8 mouse cellular contexts compared by ENCODE assay signal in the genomic region with DNA sequence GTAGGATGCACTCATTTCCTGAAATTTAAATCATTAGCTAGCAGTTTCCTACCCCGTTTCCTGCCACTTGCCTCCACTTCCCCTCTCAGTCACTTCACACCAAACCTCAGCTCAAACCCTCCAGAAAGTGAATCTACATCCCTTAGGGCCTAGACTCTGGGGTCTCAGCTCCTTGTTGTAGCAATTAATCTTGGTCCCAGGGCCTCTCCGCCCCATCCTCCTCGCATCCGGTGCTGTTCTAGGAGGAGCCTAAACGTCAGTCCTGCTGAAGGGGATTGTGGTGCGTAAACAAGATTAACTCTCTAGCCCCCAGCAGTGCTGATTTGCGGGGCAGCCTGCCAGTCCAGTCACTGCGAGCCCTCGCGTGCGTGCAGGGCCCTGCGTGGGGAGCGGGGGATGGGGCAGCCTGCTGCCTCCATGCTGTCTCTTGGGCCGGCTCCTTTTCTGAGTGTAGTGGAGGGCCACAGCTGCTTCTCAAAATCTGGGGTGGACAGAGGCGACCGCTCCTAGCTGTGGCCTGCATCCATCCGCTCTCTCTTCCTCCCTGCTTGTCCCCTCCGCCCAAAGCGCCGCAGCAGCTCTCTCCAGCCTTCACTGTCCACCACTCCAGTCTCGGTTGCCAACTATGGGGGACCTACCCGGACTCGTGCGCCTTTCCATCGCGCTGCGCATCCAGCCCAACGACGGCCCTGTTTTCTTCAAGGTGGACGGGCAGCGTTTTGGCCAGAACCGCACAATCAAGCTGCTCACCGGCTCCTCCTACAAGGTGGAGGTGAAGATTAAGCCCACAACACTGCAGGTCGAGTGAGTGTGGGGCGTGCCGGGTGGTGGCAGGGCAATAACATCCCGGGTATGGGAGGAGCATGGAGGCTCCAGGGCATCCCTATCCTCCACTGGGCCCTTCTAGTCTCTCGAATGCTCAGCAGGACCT. TPM values are rescaled to one million over a fixed set of nuclear protein-coding genes. Genes with fewer than 3 reads are reported as not detected.
DNase-seq lines count a peak whose midpoint lies in the region; ATAC-seq and TF ChIP-seq lines count a peak whose summit lies in the region.

A gene (plus strand): TSS at position 42 of the 931 bp plus-strand sequence.
A gene (minus strand): TSS at position 837 of the 931 bp plus-strand sequence.

- H3K27ac ChIP-seq in ES-Bruce4 (ENCODE audit: insufficient read depth, low read length), result no peak within 1 kb of the TSS
- peak within 1 kb of the TSS; percentile 89 for H3K27ac ChIP-seq in cerebellum, adult 2 months (ENCODE audit: insufficient read depth, low read length)
- peak within 1 kb of the TSS; percentile 98 for H3K27ac ChIP-seq in layer of hippocampus, adult 2 months
- H3K27ac ChIP-seq in liver, postnatal 0 days (ENCODE audit: low read depth), result peak within 1 kb of the TSS; percentile 41
- peak within 1 kb of the TSS; percentile 72; the same call in 1 of the 2 replicates for H3K27ac ChIP-seq in neural tube, embryonic 12.5 days
- H3K27ac ChIP-seq in stomach, embryonic 16.5 days (ENCODE audit: low read length), result peak within 1 kb of the TSS; percentile 64

- H3K36me3 ChIP-seq in ES-Bruce4 (ENCODE audit: control insufficient read depth, insufficient read depth, low read length, poor library complexity, severe bottlenecking), result no peaks in the 10 kb centered on the region
- H3K36me3 ChIP-seq in liver, postnatal 0 days (replicated peaks; ENCODE audit: insufficient read depth, low read length), result no peaks in the 10 kb centered on the region
- peaks cover 3% of the 10 kb centered on the region; the same call in 1 of the 2 replicates for H3K36me3 ChIP-seq in neural tube, embryonic 12.5 days
- H3K36me3 ChIP-seq in stomach, embryonic 16.5 days (ENCODE audit: control insufficient read depth, insufficient read depth, low read length), result no peaks in the 10 kb centered on the region

- TF ChIP-seq CTCF in ES-Bruce4 (IDR thresholded peaks at IDR 0.05; ENCODE audit: low read depth, low read length), result no peak
- no peak for TF ChIP-seq CTCF in cerebellum, adult 2 months (IDR thresholded peaks at IDR 0.05; ENCODE audit: borderline replicate concordance, insufficient read depth, low read depth, low read length)
- no peak for TF ChIP-seq CTCF in layer of hippocampus, adult 2 months (conservative IDR thresholded peaks at IDR 0.05)
- no peak for TF ChIP-seq CTCF in liver, postnatal 0 days (IDR thresholded peaks at IDR 0.05; ENCODE audit: low read depth)

- peak within 1 kb of the TSS; percentile 21; the same call in 1 of the 2 replicates for H3K9ac ChIP-seq in ES-Bruce4 (ENCODE audit: low read depth, poor library complexity, severe bottlenecking)
- peak within 1 kb of the TSS; percentile 58 for H3K9ac ChIP-seq in liver, postnatal 0 days (replicated peaks)
- peak within 1 kb of the TSS; percentile 83 for H3K9ac ChIP-seq in neural tube, embryonic 12.5 days
- H3K9ac ChIP-seq in stomach, embryonic 16.5 days (ENCODE audit: low read length), result peak within 1 kb of the TSS; percentile 76

- no peaks in the 10 kb centered on the region for H3K9me3 ChIP-seq in ES-Bruce4 (replicated peaks; ENCODE audit: control insufficient read depth, insufficient read depth, low read length, poor library complexity, severe bottlenecking)
- no peaks in the 10 kb centered on the region for H3K9me3 ChIP-seq in liver, postnatal 0 days (ENCODE audit: low read length)
- no peaks in the 10 kb centered on the region for H3K9me3 ChIP-seq in neural tube, embryonic 12.5 days
- H3K9me3 ChIP-seq in stomach, embryonic 16.5 days (replicated peaks; ENCODE audit: control insufficient read depth, low read length), result no peaks in the 10 kb centered on the region

- H3K4me1 ChIP-seq in ES-Bruce4 (ENCODE audit: control insufficient read depth, insufficient read depth, low read length), result no peaks in the 10 kb centered on the region
- H3K4me1 ChIP-seq in cerebellum, adult 2 months (ENCODE audit: control insufficient read depth, insufficient read depth, low read length), result peaks cover 5% of the 10 kb centered on the region; the same call in 1 of the 2 replicates
- H3K4me1 ChIP-seq in liver, postnatal 0 days (ENCODE audit: insufficient read depth), result no peaks in the 10 kb centered on the region
- peaks cover 11% of the 10 kb centered on the region for H3K4me1 ChIP-seq in neural tube, embryonic 12.5 days
- H3K4me1 ChIP-seq in stomach, embryonic 16.5 days (ENCODE audit: control insufficient read depth, insufficient read depth, low read length), result no peaks in the 10 kb centered on the region; the same call in 1 of the 2 replicates

- no peak for TF ChIP-seq POLR2A in ES-Bruce4 (IDR thresholded peaks at IDR 0.05; ENCODE audit: insufficient read depth, low read length)
- peak; percentile 59; the same call in 1 of the 2 replicates for TF ChIP-seq POLR2A in cerebellum, adult 2 months (IDR thresholded peaks at IDR 0.05; ENCODE audit: borderline replicate concordance, insufficient read depth, low read length)

- peak within 1 kb of the TSS; percentile 48 for H3K4me3 ChIP-seq in ES-Bruce4 (ENCODE audit: low read depth, low read length)
- peak within 1 kb of the TSS; percentile 85 for H3K4me3 ChIP-seq in cerebellum, adult 2 months (replicated peaks; ENCODE audit: insufficient read depth, low read depth, low read length)
- H3K4me3 ChIP-seq in layer of hippocampus, adult 2 months, result peak within 1 kb of the TSS; percentile 90
- H3K4me3 ChIP-seq in liver, postnatal 0 days (ENCODE audit: low read depth, low read length), result peak within 1 kb of the TSS; percentile 37
- peak within 1 kb of the TSS; percentile 57 for H3K4me3 ChIP-seq in neural tube, embryonic 12.5 days
- H3K4me3 ChIP-seq in stomach, embryonic 16.5 days (replicated peaks; ENCODE audit: low read length), result peak within 1 kb of the TSS; percentile 62

- no peak for TF ChIP-seq EP300 in ES-Bruce4 (IDR thresholded peaks at IDR 0.05; ENCODE audit: insufficient read depth, low read depth, low read length)
- TF ChIP-seq EP300 in liver, postnatal 0 days (IDR thresholded peaks at IDR 0.05; ENCODE audit: low read depth), result no peak

- peak; percentile 91 to 92 for DNase-seq in cerebellum, adult 2 months
- DNase-seq in heart, postnatal 4 days, result peak; percentile 72
- peak; percentile 87 to 90 for DNase-seq in layer of hippocampus, adult 2 months (ENCODE audit: low spot score in 2 of 2)
- DNase-seq in liver, postnatal 0 days, result peak; percentile 30

- peak within 1 kb of the TSS; percentile 65 for H3K4me2 ChIP-seq in liver, postnatal 0 days (ENCODE audit: low read depth, low read length)
- H3K4me2 ChIP-seq in neural tube, embryonic 12.5 days (replicated peaks), result peak within 1 kb of the TSS; percentile 83
- peak within 1 kb of the TSS; percentile 63 for H3K4me2 ChIP-seq in stomach, embryonic 16.5 days (ENCODE audit: low read depth, low read length)

- peak; percentile 84 for ATAC-seq in frontal cortex, adult (ENCODE audit: low TSS enrichment)
- ATAC-seq in liver, postnatal 0 days, result peak; percentile 53
- ATAC-seq in neural tube, embryonic 12.5 days (ENCODE audit: low FRiP score, low read depth), result peak; percentile 96
- peak; percentile 87 for ATAC-seq in stomach, embryonic 16.5 days (ENCODE audit: insufficient read depth, low FRiP score)

- H3K27me3 ChIP-seq in ES-Bruce4 (ENCODE audit: control insufficient read depth, insufficient read depth, low read length, poor library complexity, severe bottlenecking), result no peaks in the 10 kb centered on the region; the same call in 1 of the 2 replicates
- H3K27me3 ChIP-seq in cerebellum, adult 2 months (ENCODE audit: control insufficient read depth, insufficient read depth, low read length), result no peaks in the 10 kb centered on the region
- H3K27me3 ChIP-seq in liver, postnatal 0 days (ENCODE audit: insufficient read depth, low read length), result no peaks in the 10 kb centered on the region
- H3K27me3 ChIP-seq in neural tube, embryonic 12.5 days (replicated peaks), result no peaks in the 10 kb centered on the region
- H3K27me3 ChIP-seq in stomach, embryonic 16.5 days (ENCODE audit: control insufficient read depth, insufficient read depth, low read length), result no peaks in the 10 kb centered on the region

- 1% methylated on average over 38 of the region's 38 CpGs for WGBS in cerebellum, adult 2 months
- under 1% methylated on average over 38 of the region's 38 CpGs for WGBS in liver, postnatal 0 days (ENCODE audit: insufficient replicate concordance)
- WGBS in neural tube, embryonic 12.5 days, result 1% methylated on average over 38 of the region's 38 CpGs
- WGBS in stomach, embryonic 16.5 days, result under 1% methylated on average over 38 of the region's 38 CpGs

RNA-seq across cellular contexts. Expression of the first gene that starts in this region (rescaled TPM):
- 0.85 and 1.5 TPM in 2 replicates for polyA plus RNA-seq in ES-Bruce4 (2011; ENCODE audit: insufficient read depth, insufficient read length, low read depth, missing spikeins)
- polyA plus RNA-seq in cerebellum, adult 2 months (2012; rRNA removed), result 83.5 and 87.6 TPM in 2 replicates
- total RNA-seq in heart, postnatal 4 days (2021), result 1 to 10 TPM; 7.4 to 8.0 TPM
- 100 to 1,000 TPM; 123 to 124 TPM for total RNA-seq in layer of hippocampus, adult 2 months (2021)
- 3.7 TPM in 2 replicates for polyA plus RNA-seq in liver, postnatal 0 days (2015; fragmentation: Nextera tagmentation; extraction: Ambion mirVana)
- polyA plus RNA-seq in neural tube, embryonic 12.5 days (2016; fragmentation: Nextera tagmentation; extraction: Ambion mirVana), result 45.9 and 51.2 TPM in 2 replicates
- 30.8 and 31.4 TPM in 2 replicates for polyA plus RNA-seq in stomach, embryonic 16.5 days (2015; fragmentation: Nextera tagmentation; extraction: Ambion mirVana)

RNA-seq across cellular contexts. Expression of the second gene that starts in this region (rescaled TPM):
- not detected in 2 replicates for polyA plus RNA-seq in ES-Bruce4 (2011; ENCODE audit: insufficient read depth, insufficient read length, low read depth, missing spikeins)
- polyA plus RNA-seq in cerebellum, adult 2 months (2012; rRNA removed), result 5.2 and 5.7 TPM in 2 replicates
- total RNA-seq in heart, postnatal 4 days (2021), result 1 to 10 TPM; 2.4 to 2.6 TPM
- total RNA-seq in layer of hippocampus, adult 2 months (2021), result 1 to 10 TPM; 6.9 TPM
- polyA plus RNA-seq in liver, postnatal 0 days (2015; fragmentation: Nextera tagmentation; extraction: Ambion mirVana), result 19.8 and 22.5 TPM in 2 replicates
- 4.8 and 5.7 TPM in 2 replicates for polyA plus RNA-seq in neural tube, embryonic 12.5 days (2016; fragmentation: Nextera tagmentation; extraction: Ambion mirVana)
- polyA plus RNA-seq in stomach, embryonic 16.5 days (2015; fragmentation: Nextera tagmentation; extraction: Ambion mirVana), result 2.5 and 3.2 TPM in 2 replicates

Comparison
In these comparisons a context has a peak if more than half of its experiments do, and no peak if none do; other contexts are left out.
1. RNA of the first gene that starts in this region (total RNA-seq): 123 to 124 TPM in layer of hippocampus, adult 2 months; 7.4 to 8.0 TPM in heart, postnatal 4 days; every median in the first group is over 10 times any median in the second.
2. H3K4me3 ChIP-seq: peak in every context shown above with its lines; median percentile 90 in layer of hippocampus, adult 2 months; 85 in cerebellum, adult 2 months; 62 in stomach, embryonic 16.5 days; 57 in neural tube, embryonic 12.5 days; 48 in ES-Bruce4; 37 in liver, postnatal 0 days.
3. H3K9ac ChIP-seq: peak in every context shown above with its lines; median percentile 83 in neural tube, embryonic 12.5 days; 76 in stomach, embryonic 16.5 days; 58 in liver, postnatal 0 days; 21 in ES-Bruce4.
4. DNase-seq: peak in every context shown above with its lines; median percentile 92 in cerebellum, adult 2 months; 88 in layer of hippocampus, adult 2 months; 72 in heart, postnatal 4 days; 30 in liver, postnatal 0 days.
5. Peak in every context shown above with its lines, with median percentiles within 50 percentile points of each other: ATAC-seq and H3K4me2 ChIP-seq.